13 mouse cellular contexts compared by ENCODE assay signal in genomic region chr9:91366226-91366998, GRCm38 (mm10). TPM values are rescaled to one million over a fixed set of nuclear protein-coding genes. Genes with fewer than 3 reads are reported as not detected.
DNase-seq lines count a peak whose midpoint lies in the region; ATAC-seq lines count a peak whose summit lies in the region.
"Had no signal": no experiment of that assay in that cellular context is flagged by ENCODE, and none has a peak within 500 bp of the region (broad histone marks: within the 10 kb centered on the region; RNA-seq: fewer than 3 reads in every experiment).

No protein-coding gene starts in this region.

- H3K9me3 ChIP-seq in forebrain, embryonic 15.5 days = no peaks in the 10 kb centered on the region
- no peaks in the 10 kb centered on the region for H3K9me3 ChIP-seq in midbrain, embryonic 15.5 days

- ATAC-seq in forebrain, embryonic 15.5 days (replicated peaks) = 0 out of 2 replicates have a peak, but pooled peaks have one; percentile 4
- peak; percentile 35 for ATAC-seq in midbrain, embryonic 15.5 days (replicated peaks)

- peak overlapping the region; percentile 14 for H3K9ac ChIP-seq in forebrain, embryonic 15.5 days (replicated peaks)
- peak overlapping the region; percentile 31 for H3K9ac ChIP-seq in midbrain, embryonic 15.5 days

- H3K36me3 ChIP-seq in forebrain, embryonic 15.5 days = no peaks in the 10 kb centered on the region
- H3K36me3 ChIP-seq in midbrain, embryonic 15.5 days (replicated peaks) = no peaks in the 10 kb centered on the region

- peak overlapping the region; percentile 90 for H3K27ac ChIP-seq in forebrain, embryonic 15.5 days (replicated peaks)
- peak overlapping the region; percentile 87 for H3K27ac ChIP-seq in midbrain, embryonic 15.5 days

- WGBS in forebrain, embryonic 15.5 days = 1% methylated on average over 18 of the region's 18 CpGs
- 0% methylated on average over 18 of the region's 18 CpGs for WGBS in midbrain, embryonic 15.5 days

- peaks cover 28% of the 10 kb centered on the region for H3K4me1 ChIP-seq in forebrain, embryonic 15.5 days
- H3K4me1 ChIP-seq in midbrain, embryonic 15.5 days = peaks cover 7% of the 10 kb centered on the region; the same call in 1 of the 2 replicates

- H3K4me2 ChIP-seq in forebrain, embryonic 15.5 days (replicated peaks) = peak overlapping the region; percentile 52
- peak overlapping the region; percentile 39 for H3K4me2 ChIP-seq in midbrain, embryonic 15.5 days

- peaks cover 44% of the 10 kb centered on the region for H3K27me3 ChIP-seq in forebrain, embryonic 15.5 days
- H3K27me3 ChIP-seq in midbrain, embryonic 15.5 days (replicated peaks) = peaks cover 39% of the 10 kb centered on the region
- H3K27me3 ChIP-seq: CH12.LX had no signal

- H3K4me3 ChIP-seq in forebrain, embryonic 15.5 days = peak overlapping the region; percentile 54
- H3K4me3 ChIP-seq in midbrain, embryonic 15.5 days = peak overlapping the region; percentile 51

- DNase-seq in R1 (ENCODE audit: low read depth, low spot score) = peak; percentile 30
- peak; percentile 83 to 89 for DNase-seq in cerebellum, postnatal 10 days
- no peak for DNase-seq in adipocyte (ENCODE audit: low spot score)
- no peak for DNase-seq in ovary, postnatal 36 days (ENCODE audit: low spot score)
- DNase-seq in adrenal gland, postnatal 4 days (ENCODE audit: low spot score in 2 of 2) = no peak
- no peak for DNase-seq in frontal cortex, postnatal 10 days (ENCODE audit: low spot score in 2 of 2)
- DNase-seq: adrenal gland, adult 8-10 months; heart, postnatal 36 days; kidney, postnatal 36 days had no signal

RNA-seq across cellular contexts. Expression of gene Zic1, which starts 0.8 kb away (rescaled TPM):
- 9.6 and 9.8 TPM in 2 replicates for polyA plus RNA-seq in forebrain, embryonic 15.5 days (2015; fragmentation: Nextera tagmentation; extraction: Ambion mirVana)
- polyA plus RNA-seq in midbrain, embryonic 15.5 days (2015; fragmentation: Nextera tagmentation; extraction: Ambion mirVana) = 10.0 and 11.6 TPM in 2 replicates
- 1 to 10 TPM in 1 of 2 experiments, not detected in 1; 2.2 TPM for total RNA-seq in adrenal gland, postnatal 4 days (2021)
- total RNA-seq: CH12.LX; liver, adult 2 months had no signal
- polyA plus RNA-seq: liver, adult 2 months had no signal

RNA-seq across cellular contexts. Expression of gene Zic4, which starts 4.2 kb away (rescaled TPM):
- 46.2 and 55.0 TPM in 2 replicates for polyA plus RNA-seq in forebrain, embryonic 15.5 days (2015; fragmentation: Nextera tagmentation; extraction: Ambion mirVana)
- polyA plus RNA-seq in midbrain, embryonic 15.5 days (2015; fragmentation: Nextera tagmentation; extraction: Ambion mirVana) = 53.1 and 59.1 TPM in 2 replicates
- total RNA-seq in adrenal gland, postnatal 4 days (2021) = under 1 TPM in 1 of 2 experiments, not detected in 1; 0.56 TPM
- total RNA-seq: adrenal gland, adult 8-10 months; CH12.LX; heart, postnatal 36 days; liver, adult 2 months had no signal
- polyA plus RNA-seq: liver, adult 2 months had no signal

Comparison
In these comparisons a context has a peak if more than half of its experiments do, and no peak if none do; other contexts are left out.
1. DNase-seq: peak in R1 (single experiment) and cerebellum, postnatal 10 days (2 of 2); none in adipocyte (single experiment), ovary, postnatal 36 days (single experiment), adrenal gland, postnatal 4 days (0 of 2) and frontal cortex, postnatal 10 days (0 of 2).